24 mouse cellular contexts compared by ENCODE assay signal in genomic region chr19:9937428-9937827, GRCm38 (mm10). TPM values are rescaled to one million over a fixed set of nuclear protein-coding genes. Genes with fewer than 3 reads are reported as not detected.
DNase-seq lines count a peak whose midpoint lies in the region; ATAC-seq and TF ChIP-seq lines count a peak whose summit lies in the region.
"Had no signal": no experiment of that assay in that cellular context is flagged by ENCODE, and none has a peak within 500 bp of the region (broad histone marks: within the 10 kb centered on the region; RNA-seq: fewer than 3 reads in every experiment).

No protein-coding gene starts in this region.

- H3K79me2 ChIP-seq in CH12.LX (replicated peaks; ENCODE audit: control insufficient read depth, extremely low read depth, insufficient read depth, poor library complexity, severe bottlenecking) (no peaks in the 10 kb centered on the region), macrophage (ENCODE audit: inconsistent target) (no peaks in the 10 kb centered on the region; the same call in 1 of the 2 replicates)

- ATAC-seq in liver, embryonic 13.5 days (ENCODE audit: low read depth) = no peak
- no peak for ATAC-seq in midbrain, embryonic 11.5 days (ENCODE audit: low FRiP score)
- ATAC-seq in midbrain, embryonic 14.5 days (ENCODE audit: low FRiP score, low TSS enrichment) = no peak
- ATAC-seq: forebrain, embryonic 13.5 days; forebrain, postnatal 0 days; Patski had no signal

- H3K4me2 ChIP-seq in liver, embryonic 13.5 days = 0 out of 2 replicates have a peak overlapping the region, but pooled peaks have one; percentile 73
- H3K4me2 ChIP-seq in midbrain, embryonic 11.5 days = no peak overlapping the region
- no peak overlapping the region for H3K4me2 ChIP-seq in midbrain, embryonic 14.5 days (ENCODE audit: low read length)
- H3K4me2 ChIP-seq in CH12.LX (ENCODE audit: insufficient read depth, low read depth, poor library complexity, severe bottlenecking) = peak overlapping the region; percentile 84
- H3K4me2 ChIP-seq: embryonic facial prominence, embryonic 12.5 days; embryonic facial prominence, embryonic 15.5 days; forebrain, embryonic 13.5 days; hindbrain, embryonic 12.5 days; hindbrain, embryonic 15.5 days had no signal

- no peak for TF ChIP-seq POLR2A in CH12.LX (IDR thresholded peaks at IDR 0.05; ENCODE audit: low read depth, low read length)

- no peak for TF ChIP-seq CTCF in CH12.LX (conservative IDR thresholded peaks at IDR 0.05 in 1 of 2, IDR thresholded peaks at IDR 0.05 in 1 of 2; ENCODE audit: low read depth in 2 of 2, low read length in 2 of 2)

- H3K36me3 ChIP-seq in liver, embryonic 13.5 days = no peaks in the 10 kb centered on the region
- H3K36me3 ChIP-seq in midbrain, embryonic 11.5 days (ENCODE audit: control insufficient read depth, insufficient read depth, low read length) = no peaks in the 10 kb centered on the region
- H3K36me3 ChIP-seq in midbrain, embryonic 14.5 days (ENCODE audit: control insufficient read depth, insufficient read depth, low read length) = no peaks in the 10 kb centered on the region
- H3K36me3 ChIP-seq in CH12.LX (replicated peaks in 1 of 2; ENCODE audit: control insufficient read depth in 1 of 2, insufficient read depth in 1 of 2, low read length in 1 of 2) (no peaks in the 10 kb centered on the region), macrophage (ENCODE audit: inconsistent target) (no peaks in the 10 kb centered on the region)
- H3K36me3 ChIP-seq: embryonic facial prominence, embryonic 12.5 days; embryonic facial prominence, embryonic 15.5 days; heart, embryonic 10.5 days; hindbrain, embryonic 12.5 days; hindbrain, embryonic 15.5 days had no signal

- dilution Hi-C loops in CH12.LX (cut with MboI; ENCODE audit: extremely low pct_ligation_motif_present, extremely low pct_unique_long_range_greater_than_20kb, low sequenced_read_pairs) = no loop called here

- H3K27ac ChIP-seq in liver, embryonic 13.5 days = no peak overlapping the region
- H3K27ac ChIP-seq in midbrain, embryonic 11.5 days (ENCODE audit: low read depth, low read length) = no peak overlapping the region
- no peak overlapping the region for H3K27ac ChIP-seq in midbrain, embryonic 14.5 days (replicated peaks; ENCODE audit: low read depth, low read length)
- H3K27ac ChIP-seq in CH12.LX (ENCODE audit: insufficient read depth, low read depth) (peak overlapping the region; percentile 53; the same call in 1 of the 2 replicates), macrophage (peak overlapping the region; percentile 97)
- H3K27ac ChIP-seq: embryonic facial prominence, embryonic 12.5 days; embryonic facial prominence, embryonic 15.5 days; forebrain, embryonic 13.5 days; heart, adult 2 months; hindbrain, embryonic 12.5 days; hindbrain, embryonic 15.5 days had no signal

- peaks cover 41% of the 10 kb centered on the region for H3K4me1 ChIP-seq in liver, embryonic 13.5 days (replicated peaks)
- peaks cover 3% of the 10 kb centered on the region; the same call in 1 of the 2 replicates for H3K4me1 ChIP-seq in midbrain, embryonic 11.5 days (ENCODE audit: control insufficient read depth, insufficient read depth, low read length)
- no peaks in the 10 kb centered on the region for H3K4me1 ChIP-seq in midbrain, embryonic 14.5 days (ENCODE audit: control insufficient read depth, insufficient read depth, low read length)
- peaks cover 29 to 79% of the 10 kb centered on the region in 2 experiments for H3K4me1 ChIP-seq in CH12.LX (ENCODE audit: control insufficient read depth in 1 of 2, insufficient read depth in 2 of 2)
- H3K4me1 ChIP-seq: hindbrain, embryonic 15.5 days had no signal

- no peaks in the 10 kb centered on the region for H3K9me3 ChIP-seq in liver, embryonic 13.5 days (replicated peaks)
- no peaks in the 10 kb centered on the region for H3K9me3 ChIP-seq in midbrain, embryonic 11.5 days (ENCODE audit: control insufficient read depth, low read length)
- no peaks in the 10 kb centered on the region for H3K9me3 ChIP-seq in midbrain, embryonic 14.5 days (ENCODE audit: control insufficient read depth, low read length)
- no peaks in the 10 kb centered on the region for H3K9me3 ChIP-seq in CH12.LX (replicated peaks; ENCODE audit: low read length)
- H3K9me3 ChIP-seq: embryonic facial prominence, embryonic 12.5 days; embryonic facial prominence, embryonic 15.5 days; forebrain, embryonic 13.5 days; heart, embryonic 10.5 days; hindbrain, embryonic 12.5 days; hindbrain, embryonic 15.5 days had no signal

- no peak for TF ChIP-seq EP300 in CH12.LX (IDR thresholded peaks at IDR 0.05; ENCODE audit: low read length)

- TF ChIP-seq RAD21 in CH12.LX (IDR thresholded peaks at IDR 0.05; ENCODE audit: low read depth, low read length) = no peak

- peak overlapping the region; percentile 4; the same call in 1 of the 2 replicates for H3K9ac ChIP-seq in liver, embryonic 13.5 days
- H3K9ac ChIP-seq in midbrain, embryonic 11.5 days (ENCODE audit: low read length) = no peak overlapping the region
- no peak overlapping the region for H3K9ac ChIP-seq in midbrain, embryonic 14.5 days (replicated peaks; ENCODE audit: low read length)
- peak overlapping the region; percentile 70; the same call in 1 of the 2 replicates for H3K9ac ChIP-seq in CH12.LX (ENCODE audit: insufficient read depth, low read depth)
- H3K9ac ChIP-seq: embryonic facial prominence, embryonic 12.5 days; embryonic facial prominence, embryonic 15.5 days; forebrain, embryonic 13.5 days; forebrain, postnatal 0 days; hindbrain, embryonic 12.5 days; hindbrain, embryonic 15.5 days had no signal

- WGBS in liver, embryonic 13.5 days (ENCODE audit: insufficient replicate concordance) = 79% methylated on average over 5 of the region's 5 CpGs
- 72% methylated on average over 5 of the region's 5 CpGs for WGBS in midbrain, embryonic 11.5 days
- WGBS in midbrain, embryonic 14.5 days = 65% methylated on average over 5 of the region's 5 CpGs
- 85% methylated on average over 5 of the region's 5 CpGs for WGBS in macrophage (ENCODE audit: missing documents)

- DNase-seq in liver, embryonic 13.5 days = no peak
- DNase-seq in liver (no peak), CH12.LX (ENCODE audit: extremely low read depth) (no peak)
- DNase-seq in midbrain, embryonic 11.5 days (ENCODE audit: low spot score, missing footprints) = peak; percentile 75
- DNase-seq in midbrain, embryonic 14.5 days = no peak
- no peak for DNase-seq in heart, adult 18-20 months
- DNase-seq: adrenal gland, postnatal 10 days; adrenal gland, postnatal 36 days; cerebellum, adult 11 months; cerebellum, adult 2 months; cerebellum, adult 9-11 months; cerebellum, postnatal 25 days; forebrain, postnatal 0 days; gastrocnemius, adult 2 months; gastrocnemius, postnatal 14 days; heart, adult 2 months had no signal

- no peak overlapping the region for H3K4me3 ChIP-seq in liver, embryonic 13.5 days (replicated peaks)
- no peak overlapping the region for H3K4me3 ChIP-seq in midbrain, embryonic 11.5 days (ENCODE audit: low read depth, low read length)
- no peak overlapping the region for H3K4me3 ChIP-seq in midbrain, embryonic 14.5 days (replicated peaks; ENCODE audit: low read depth, low read length)
- H3K4me3 ChIP-seq in CH12.LX (replicated peaks in 1 of 3; ENCODE audit: low read depth in 2 of 3, low read length in 2 of 3, poor library complexity in 1 of 3) (peak overlapping the region in 1 of 3 experiments; percentile 52), macrophage (ENCODE audit: inconsistent target) (no peak overlapping the region)
- H3K4me3 ChIP-seq: embryonic facial prominence, embryonic 12.5 days; embryonic facial prominence, embryonic 15.5 days; forebrain, embryonic 13.5 days; gastrocnemius, adult 2 months; heart, adult 2 months; heart, embryonic 10.5 days; hindbrain, embryonic 12.5 days; hindbrain, embryonic 15.5 days had no signal

- no peaks in the 10 kb centered on the region for H3K27me3 ChIP-seq in liver, embryonic 13.5 days
- H3K27me3 ChIP-seq in midbrain, embryonic 11.5 days (ENCODE audit: control insufficient read depth, insufficient read depth, low read length) = no peaks in the 10 kb centered on the region
- no peaks in the 10 kb centered on the region for H3K27me3 ChIP-seq in midbrain, embryonic 14.5 days (ENCODE audit: control insufficient read depth, insufficient read depth, low read length)
- no peaks in the 10 kb centered on the region for H3K27me3 ChIP-seq in CH12.LX (replicated peaks)
- H3K27me3 ChIP-seq: embryonic facial prominence, embryonic 12.5 days; embryonic facial prominence, embryonic 15.5 days; forebrain, embryonic 13.5 days; hindbrain, embryonic 12.5 days; hindbrain, embryonic 15.5 days; Patski had no signal

- in situ Hi-C loops in CH12.LX (cut with MboI; ENCODE audit: low pct_ligation_motif_present, low pct_unique_long_range_greater_than_20kb, low sequenced_read_pairs) = no loop called here

RNA-seq across cellular contexts. Expression of gene Incenp, which starts 38.1 kb away (rescaled TPM):
- 100 and 108 TPM in 2 replicates for polyA plus RNA-seq in liver, embryonic 13.5 days (2015; fragmentation: Nextera tagmentation; extraction: Ambion mirVana)
- 97.8 and 106 TPM in 2 replicates for polyA plus RNA-seq in midbrain, embryonic 11.5 days (2014; fragmentation: Nextera tagmentation; extraction: Ambion mirVana)
- 18.1 and 21.7 TPM in 2 replicates for polyA plus RNA-seq in midbrain, embryonic 14.5 days (2014; fragmentation: Nextera tagmentation; extraction: Ambion mirVana)
- total RNA-seq in CH12.LX (2012; rRNA removed) (73.4 and 84.3 TPM in 2 replicates), CH12.LX (2014; rRNA removed) (58.5 and 63.7 TPM in 2 replicates)
- polyA plus RNA-seq in CH12.LX (2012; ENCODE audit: insufficient read length, low read depth) (201 and 238 TPM in 2 replicates), macrophage (2018) (37.8 to 67.1 TPM (median 51.1 TPM) in 3 replicates)
- total RNA-seq in macrophage (2018; cell fraction: chromatin; rRNA removed) = 100 to 1,000 TPM in 13 of 26 experiments, 10 to 100 TPM in 13; 11.0 to 260 (median 108) TPM
- total RNA-seq in macrophage (2018; cell fraction: cytosol; rRNA removed) = 10 to 100 TPM; 14.9 to 49.5 (median 37.8) TPM
- 100 to 1,000 TPM in 2 of 26 experiments, 10 to 100 TPM in 24; 19.3 to 115 (median 57.5) TPM for total RNA-seq in macrophage (2018; cell fraction: nucleus; rRNA removed)
- 1 to 10 TPM; 4.2 to 5.7 TPM for total RNA-seq in heart, adult 18-20 months (2021)

RNA-seq across cellular contexts. Expression of gene Fth1, which starts 43.0 kb away (rescaled TPM):
- polyA plus RNA-seq in liver, embryonic 13.5 days (2015; fragmentation: Nextera tagmentation; extraction: Ambion mirVana) = 5,062 and 5,153 TPM in 2 replicates
- polyA plus RNA-seq in midbrain, embryonic 11.5 days (2014; fragmentation: Nextera tagmentation; extraction: Ambion mirVana) = 1,347 and 1,422 TPM in 2 replicates
- polyA plus RNA-seq in midbrain, embryonic 14.5 days (2014; fragmentation: Nextera tagmentation; extraction: Ambion mirVana) = 1,308 and 1,477 TPM in 2 replicates
- total RNA-seq in CH12.LX (2012; rRNA removed) (284 and 317 TPM in 2 replicates), CH12.LX (2014; rRNA removed) (279 and 303 TPM in 2 replicates)
- polyA plus RNA-seq in CH12.LX (2012; ENCODE audit: insufficient read length, low read depth) (2,849 and 3,031 TPM in 2 replicates), macrophage (2018) (25,011 to 42,260 TPM (median 38,400 TPM) in 3 replicates)
- 1,000 to 10,000 TPM in 25 of 26 experiments, 100 to 1,000 TPM in 1; 839 to 4,643 (median 2,612) TPM for total RNA-seq in macrophage (2018; cell fraction: chromatin; rRNA removed)
- total RNA-seq in macrophage (2018; cell fraction: cytosol; rRNA removed) = over 10,000 TPM; 27,371 to 77,320 (median 43,339) TPM
- total RNA-seq in macrophage (2018; cell fraction: nucleus; rRNA removed) = over 10,000 TPM in 4 of 26 experiments, 1,000 to 10,000 TPM in 22; 2,155 to 11,196 (median 6,502) TPM
- 1,000 to 10,000 TPM; 2,847 to 3,135 TPM for total RNA-seq in heart, adult 18-20 months (2021)

Comparison
In these comparisons a context has a peak if more than half of its experiments do, and no peak if none do; other contexts are left out.
1. H3K27ac ChIP-seq: peak in CH12.LX (single experiment) and macrophage (single experiment); none in liver, embryonic 13.5 days (single experiment), midbrain, embryonic 11.5 days (single experiment) and midbrain, embryonic 14.5 days (single experiment).
2. H3K4me2 ChIP-seq: peak in liver, embryonic 13.5 days (single experiment) and CH12.LX (single experiment); none in midbrain, embryonic 11.5 days (single experiment) and midbrain, embryonic 14.5 days (single experiment).
3. H3K9ac ChIP-seq: peak in liver, embryonic 13.5 days (single experiment) and CH12.LX (single experiment); none in midbrain, embryonic 11.5 days (single experiment) and midbrain, embryonic 14.5 days (single experiment).